Mouse (Mus musculus) cerebellum, adult 2 months (tissue): Measurements from ENCODE around the gene Pik3r6.

Source experiments
- CTCF ChIP-seq: fragments of 200-500 bp; IDR thresholded peaks from 2 replicates; pipeline ENCODE4 v1.5.1; 2011; ENCODE audit warnings: low read depth, mild to moderate bottlenecking, control low read depth, low read length, moderate library complexity, borderline replicate concordance; ENCODE audit not compliant: insufficient read depth
- POLR2A ChIP-seq: fragments of 200-500 bp; IDR thresholded peaks from 2 replicates; pipeline ENCODE4 v1.6.1; 2011; ENCODE audit warnings: low read length, control low read depth, borderline replicate concordance; ENCODE audit not compliant: insufficient read depth

GRCm38 (mm10) chr11:68488256-68488824, 14.5 kb upstream of the Pik3r6 start:
- no peak for TF ChIP-seq CTCF
- no peak for TF ChIP-seq POLR2A
